Mouse (Mus musculus): Measurements from ENCODE around the gene Cryba4.

The Cryba4 gene

DNA sequence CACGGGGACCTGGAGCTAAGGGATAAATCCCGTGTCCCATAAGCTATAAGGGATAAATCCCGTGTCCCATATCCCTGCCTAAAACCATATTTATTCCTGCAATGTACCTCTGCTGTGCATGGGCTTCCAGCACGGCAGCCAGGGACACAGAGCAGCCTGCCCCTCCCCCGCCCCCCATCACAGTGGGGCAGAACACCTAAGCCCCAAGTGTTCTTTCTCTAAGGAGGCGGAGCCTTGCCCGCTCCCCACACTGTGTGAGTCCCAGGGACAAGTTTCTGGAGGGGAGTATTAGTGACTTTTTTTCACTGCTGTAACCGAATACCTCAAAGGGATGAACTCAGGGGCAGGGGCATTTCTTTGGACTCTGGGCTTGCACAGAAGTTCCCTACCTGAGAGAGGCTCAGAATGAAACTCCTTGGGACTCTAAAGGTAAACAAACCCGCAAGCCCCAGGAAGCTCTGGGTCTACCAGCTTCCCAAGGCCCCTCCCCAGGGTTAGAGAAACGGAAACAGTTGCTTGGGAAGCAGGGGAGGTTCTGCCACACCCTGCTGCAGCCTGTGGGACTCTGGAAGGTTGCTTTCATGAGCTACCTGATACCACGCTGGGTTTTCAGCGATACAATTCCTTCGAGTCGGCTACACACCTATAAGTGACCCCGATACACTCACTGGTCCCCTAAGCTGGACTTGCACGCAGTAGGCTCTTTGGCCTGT lies 45.6 kb downstream of the Cryba4 start:
- DNase-seq (ENCODE audit: low spot score in 2 of 2), result no peak

DNA sequence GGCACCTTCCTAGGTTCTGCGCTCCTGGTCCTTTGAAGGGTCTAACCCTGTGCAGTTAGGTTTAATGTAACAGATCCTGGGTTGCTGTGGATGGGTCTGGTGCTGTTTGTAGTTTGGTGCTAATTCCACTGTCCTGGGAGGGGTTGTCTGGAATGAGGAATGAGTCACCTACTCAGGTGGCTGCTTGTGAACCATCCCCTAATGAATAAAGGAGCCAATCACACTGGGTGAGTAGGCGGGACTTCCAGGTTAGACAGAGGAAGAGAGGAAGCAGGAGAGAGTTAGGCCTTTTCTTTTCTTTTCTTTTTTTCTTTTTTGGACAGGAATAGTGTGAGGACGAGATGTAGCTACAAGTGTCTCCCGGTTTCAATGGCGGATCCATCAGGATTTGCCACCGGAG lies 52.7 kb downstream of the Cryba4 start:
- no peak for DNase-seq (ENCODE audit: low spot score in 2 of 2)

Measured in frontal cortex, postnatal 25 days (tissue).